Mouse (Mus musculus) limb, embryonic 15.5 days (tissue): ENCODE results near the gene Rassf9. TPM values are rescaled to one million over a fixed set of nuclear protein-coding genes. Genes with fewer than 3 reads are reported as not detected.

Experiments used
- polyA plus RNA-seq: library from polyadenylated mRNA; unstranded; fragments of >200 nt; fragmentation: Nextera tagmentation; extraction: Ambion mirVana; gene quantifications from 2 replicates; pipeline ENCODE4 v1.2.1, GENCODE M21; 2015

The Rassf9 gene
- polyA plus RNA-seq, 1 experiment from 2014 or later, result 4.2 TPM

Other genes with a start within 250 kb of the Rassf9 start
- 0.83 and 1.1 TPM in 2 replicates for gene Nts, start 21.7 kb upstream of the Rassf9 start, polyA plus RNA-seq